In genomic region chr16:90023665-90024010, GRCm38 (mm10) we compare ENCODE assay signal across 16 mouse cellular contexts.
A peak's percentile ranks its signal among the peaks of the same experiment; 100 is the strongest.
DNase-seq lines count a peak whose midpoint lies in the region; ATAC-seq lines count a peak whose summit lies in the region.
"Had no signal": no experiment of that assay in that cellular context is flagged by ENCODE, and none has a peak within 500 bp of the region (broad histone marks: within the 10 kb centered on the region; RNA-seq: fewer than 3 reads in every experiment).

No protein-coding gene starts in this region.

- DNase-seq in cerebellum, postnatal 4 days (ENCODE audit: low spot score in 2 of 2), result no peak
- peak; percentile 95 for DNase-seq in cerebellum, adult 9-10 months
- DNase-seq in cerebellum, postnatal 25 days, result peak; percentile 84 to 88
- DNase-seq in ovary, adult 18-20 months (ENCODE audit: low spot score), result no peak
- no peak for DNase-seq in heart, adult 9 months (ENCODE audit: low spot score in 2 of 2)
- DNase-seq in kidney, postnatal 25 days, result no peak
- DNase-seq: adrenal gland, adult 8-10 months; adrenal gland, postnatal 36 days; B cell, adult 2 months; gastrocnemius, postnatal 14 days; heart, adult 2 months; kidney, adult 8-10 months had no signal

- peak; percentile 71 for ATAC-seq in cerebellum, adult (ENCODE audit: insufficient number of reproducible peaks, low FRiP score, low TSS enrichment)
- ATAC-seq: CD4-positive, CD25-positive, alpha-beta regulatory T cell, adult 4 months; forebrain, embryonic 16.5 days; intestine, postnatal 0 days had no signal

Comparison
In these comparisons a context has a peak if more than half of its experiments do, and no peak if none do; other contexts are left out.
1. DNase-seq: peak in cerebellum, adult 9-10 months (single experiment) and cerebellum, postnatal 25 days (2 of 2); none in cerebellum, postnatal 4 days (0 of 2), ovary, adult 18-20 months (single experiment), heart, adult 9 months (0 of 2) and kidney, postnatal 25 days (0 of 2).